Mouse (Mus musculus) neural tube, embryonic 12.5 days (tissue): ENCODE data around the gene Lsm10. TPM values are rescaled to one million over a fixed set of nuclear protein-coding genes. Genes with fewer than 3 reads are reported as not detected.

ENCODE experiments used
- ATAC-seq: fragments of 200-750 bp; cut with Nextera tagmentation; 2 replicates; pipeline ENCODE4 v1.8.0; 2017; ENCODE audit warnings: low read depth, mild to moderate bottlenecking, moderate TSS enrichment, moderate library complexity; ENCODE audit not compliant: low FRiP score
- H3K27ac ChIP-seq: fragments of 300-500 bp; sonication (generic); 2 replicates; pipeline ENCODE4 v1.5.1; 2016
- H3K27me3 ChIP-seq: fragments of 300-500 bp; sonication (generic); replicated peaks from 2 replicates; pipeline ENCODE4 v1.6.1; 2016; ENCODE audit warnings: mild to moderate bottlenecking
- H3K36me3 ChIP-seq: fragments of 300-500 bp; sonication (generic); 2 replicates; pipeline ENCODE4 v1.6.1; 2016; ENCODE audit warnings: mild to moderate bottlenecking
- H3K4me1 ChIP-seq: fragments of 300-500 bp; sonication (generic); 2 replicates; pipeline ENCODE4 v1.6.1; 2016
- H3K4me2 ChIP-seq: fragments of 300-500 bp; sonication (generic); replicated peaks from 2 replicates; pipeline ENCODE4 v1.6.1; 2016; ENCODE audit warnings: mild to moderate bottlenecking
- H3K4me3 ChIP-seq: fragments of 300-500 bp; sonication (generic); 2 replicates; pipeline ENCODE4 v1.5.1; 2016
- H3K9ac ChIP-seq: fragments of 300-500 bp; sonication (generic); 2 replicates; pipeline ENCODE4 v1.6.1; 2016; ENCODE audit warnings: mild to moderate bottlenecking
- H3K9me3 ChIP-seq: fragments of 300-500 bp; sonication (generic); 2 replicates; pipeline ENCODE4 v1.6.1; 2016; ENCODE audit warnings: mild to moderate bottlenecking
- WGBS: fragments of 180-500 bp; shearing (Covaris S2); methylation state at CpG from one replicate; pipeline ENCODE4 v1.1.7; 2016; 5-methylcytosine and 5-hydroxymethylcytosine counted together
- polyA plus RNA-seq: library from polyadenylated mRNA; unstranded; fragments of >200 nt; fragmentation: Nextera tagmentation; extraction: Ambion mirVana; gene quantifications from 2 replicates; pipeline ENCODE4 v1.2.1, GENCODE M21; 2016

Gene Lsm10
- polyA plus RNA-seq, 1 experiment from 2014 or later = 38.9 TPM

DNA sequence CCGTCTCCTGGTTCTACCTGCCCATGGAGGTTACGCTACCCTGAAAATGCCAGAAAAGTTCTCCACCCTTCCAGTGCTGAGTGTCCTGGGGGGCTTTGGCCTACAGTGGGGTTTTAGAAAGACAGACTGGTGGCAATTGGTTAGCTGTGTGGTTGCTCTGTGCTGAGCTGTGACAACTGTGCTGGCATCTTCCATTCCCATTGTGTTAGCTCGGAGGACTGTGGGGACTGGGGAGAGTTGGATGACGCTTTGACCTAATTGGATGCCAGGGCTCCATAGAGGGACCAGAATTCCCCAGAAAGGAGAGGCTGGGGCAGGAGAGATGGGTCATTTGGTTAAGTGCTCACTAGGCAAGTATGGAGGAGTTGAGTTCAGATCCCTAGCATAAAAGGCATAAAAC, 37.8 kb downstream of the Lsm10 start:
- 91% methylated on average over 4 of the region's 4 CpGs for WGBS
- no peak overlapping the region for H3K4me3 ChIP-seq

DNA sequence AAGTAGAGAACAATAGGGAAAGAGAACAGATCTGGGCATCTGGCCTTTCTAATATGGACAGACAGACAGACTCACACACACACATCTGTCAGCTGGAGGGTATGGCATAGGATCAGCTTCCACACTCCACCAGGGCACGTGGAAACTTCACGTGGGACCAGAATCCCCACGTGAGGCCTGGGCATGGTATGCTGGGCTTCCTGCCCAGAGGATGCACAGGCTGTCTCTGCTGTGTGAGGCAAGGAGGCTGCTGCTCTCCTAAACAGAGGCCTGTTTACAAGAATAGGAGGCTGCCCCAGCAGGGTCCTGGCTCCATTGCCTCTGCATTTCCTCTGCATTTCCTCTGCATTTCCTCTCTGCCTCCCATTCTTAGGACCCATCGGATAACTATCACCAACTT, 38.2 kb downstream of the Lsm10 start:
- ATAC-seq = no peak
- WGBS = 88% methylated on average over 4 of the region's 4 CpGs
- H3K36me3 ChIP-seq = peaks cover 78% of the 10 kb centered on the region

More for the DNA sequence above, 37.8 kb downstream of the Lsm10 start:
- H3K27me3 ChIP-seq = no peaks in the 10 kb centered on the region
- peaks cover 19% of the 10 kb centered on the region for H3K4me1 ChIP-seq
- H3K9me3 ChIP-seq = no peaks in the 10 kb centered on the region
- peaks cover 78% of the 10 kb centered on the region for H3K36me3 ChIP-seq
- H3K4me2 ChIP-seq = no peak overlapping the region
- no peak for ATAC-seq
- no peak overlapping the region for H3K27ac ChIP-seq
- no peak overlapping the region for H3K9ac ChIP-seq

DNA sequence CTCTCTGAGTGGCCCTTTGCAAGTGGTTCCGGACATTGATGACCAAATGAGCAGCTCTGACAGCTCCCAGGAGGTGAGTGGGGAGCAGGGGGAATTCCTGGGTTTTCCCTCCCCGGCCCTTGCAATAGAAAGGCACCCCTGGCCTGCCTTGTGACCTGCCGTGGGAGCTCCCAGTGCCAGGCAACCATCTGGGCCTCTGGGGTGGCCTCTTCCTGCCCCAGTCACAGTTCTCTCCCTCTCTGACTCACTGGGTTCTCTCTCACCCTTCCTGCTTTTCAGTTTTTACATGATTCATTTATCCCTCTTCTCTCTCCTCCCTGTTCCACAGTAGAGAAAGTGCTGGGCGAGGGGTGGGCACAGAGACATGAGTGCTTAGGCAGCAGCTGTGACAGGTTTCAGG, 41.4 kb downstream of the Lsm10 start:
- peaks cover 69% of the 10 kb centered on the region for H3K36me3 ChIP-seq
- H3K27ac ChIP-seq = no peak overlapping the region
- no peak overlapping the region for H3K4me2 ChIP-seq
- H3K27me3 ChIP-seq = no peaks in the 10 kb centered on the region
- H3K4me1 ChIP-seq = peaks cover 5% of the 10 kb centered on the region
- no peak overlapping the region for H3K9ac ChIP-seq
- 82% methylated on average over 4 of the region's 4 CpGs for WGBS
- no peak for ATAC-seq
- no peaks in the 10 kb centered on the region for H3K9me3 ChIP-seq
- H3K4me3 ChIP-seq = no peak overlapping the region

More for the DNA sequence above, 38.2 kb downstream of the Lsm10 start:
- Histone ChIP-seq H3K9ac (no peak overlapping the region), H3K9me3 (no peaks in the 10 kb centered on the region), H3K4me1 (peaks cover 19% of the 10 kb centered on the region), H3K27ac (no peak overlapping the region), H3K27me3 (no peaks in the 10 kb centered on the region), H3K4me3 (no peak overlapping the region), H3K4me2 (no peak overlapping the region)

DNA sequence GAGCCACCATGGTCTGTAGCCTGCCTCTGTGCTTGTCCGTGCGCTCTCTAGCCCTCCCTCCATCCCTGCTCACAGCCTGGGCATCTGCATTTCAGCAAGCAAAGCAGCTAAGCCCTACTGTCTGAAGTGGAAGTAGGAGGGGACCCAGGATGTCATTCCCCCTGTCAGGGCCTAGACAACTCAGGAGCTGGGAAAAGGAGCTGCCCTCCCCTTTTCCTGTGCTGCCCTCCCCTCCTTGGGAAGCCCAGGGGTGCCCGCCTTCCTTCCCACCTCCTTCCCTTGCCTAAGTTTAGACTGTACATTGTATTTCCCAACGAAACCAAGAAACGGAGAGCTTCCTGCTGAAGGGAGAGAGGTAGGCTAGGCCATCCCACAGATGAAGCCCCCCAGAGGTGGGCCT, 44.6 kb downstream of the Lsm10 start:
- Histone ChIP-seq H3K4me3 (no peak overlapping the region), H3K27me3 (no peaks in the 10 kb centered on the region), H3K27ac (no peak overlapping the region), H3K36me3 (peaks cover 43% of the 10 kb centered on the region), H3K9me3 (no peaks in the 10 kb centered on the region), H3K9ac (no peak overlapping the region), H3K4me1 (no peaks in the 10 kb centered on the region), H3K4me2 (no peak overlapping the region)
- no peak for ATAC-seq
- 72% methylated on average over 5 of the region's 5 CpGs for WGBS

DNA sequence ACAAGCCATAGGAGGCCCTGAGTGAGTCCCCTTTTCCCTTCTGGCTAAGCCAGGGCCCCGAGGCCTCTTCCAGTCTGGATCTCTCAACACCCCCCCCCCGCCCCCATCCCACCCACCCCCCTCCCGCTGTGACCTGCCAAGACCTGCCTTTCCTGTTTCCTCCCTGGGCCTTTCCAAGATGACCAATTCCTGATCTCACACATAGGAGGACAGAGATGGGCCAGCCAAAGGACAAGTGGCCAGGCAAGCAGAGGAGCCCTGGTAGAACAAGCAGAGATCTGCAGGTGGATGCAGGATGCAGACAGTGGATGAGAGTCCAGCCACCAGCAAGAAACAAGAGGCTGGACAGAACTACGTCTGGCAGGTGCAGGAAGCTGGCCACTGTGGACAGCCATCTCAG, 49.0 kb downstream of the Lsm10 start:
- Histone ChIP-seq H3K27ac (no peak overlapping the region), H3K9ac (no peak overlapping the region)
- WGBS = 44% methylated on average over 4 of the region's 4 CpGs

DNA sequence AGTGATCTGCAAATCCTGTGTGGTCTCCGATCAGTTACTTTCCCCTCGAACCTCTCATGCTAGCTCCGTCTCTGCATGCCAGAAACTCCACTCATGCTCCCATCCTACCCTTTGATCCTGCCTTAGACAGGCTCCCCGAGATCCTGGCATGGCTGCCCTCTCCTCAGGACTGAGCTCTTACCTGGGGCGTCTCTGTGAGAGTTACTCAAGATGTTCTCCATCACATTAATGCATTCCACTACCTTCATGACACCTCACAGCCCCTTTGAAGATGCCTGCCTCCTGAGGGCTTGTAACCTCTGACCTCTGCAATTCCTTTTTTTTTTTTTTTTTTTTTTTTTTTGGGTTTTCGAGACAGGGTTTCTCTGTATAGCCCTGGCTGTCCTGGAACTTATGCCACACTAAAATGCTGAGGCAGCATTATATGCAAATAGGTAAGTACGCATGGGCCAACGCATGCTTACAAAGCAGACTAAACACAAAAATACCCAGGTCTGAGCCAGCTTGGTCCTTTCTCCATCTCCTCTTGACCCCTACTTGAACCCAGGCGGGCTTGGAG, 50.6 kb downstream of the Lsm10 start:
- H3K9ac ChIP-seq = no peak overlapping the region
- H3K27ac ChIP-seq = no peak overlapping the region
- ATAC-seq = 0 out of 2 replicates have a peak, but pooled peaks have one; percentile 6
- 0 out of 2 replicates have a peak overlapping the region, but pooled peaks have one; percentile 48 for H3K4me3 ChIP-seq
- peaks cover 31% of the 10 kb centered on the region for H3K27me3 ChIP-seq
- H3K4me1 ChIP-seq = peaks cover 9% of the 10 kb centered on the region
- peak overlapping the region; percentile 76; the same call in 1 of the 2 replicates for H3K4me2 ChIP-seq
- H3K36me3 ChIP-seq = no peaks in the 10 kb centered on the region
- H3K9me3 ChIP-seq = no peaks in the 10 kb centered on the region
- WGBS = 38% methylated on average over 9 of the region's 9 CpGs

More for the DNA sequence above, 49.0 kb downstream of the Lsm10 start:
- H3K4me1 ChIP-seq = peaks cover 9% of the 10 kb centered on the region
- no peak overlapping the region for H3K4me2 ChIP-seq
- H3K27me3 ChIP-seq = peaks cover 31% of the 10 kb centered on the region
- no peak overlapping the region for H3K4me3 ChIP-seq
- no peaks in the 10 kb centered on the region for H3K9me3 ChIP-seq
- H3K36me3 ChIP-seq = peaks cover 3% of the 10 kb centered on the region; the same call in 1 of the 2 replicates
- ATAC-seq = no peak

DNA sequence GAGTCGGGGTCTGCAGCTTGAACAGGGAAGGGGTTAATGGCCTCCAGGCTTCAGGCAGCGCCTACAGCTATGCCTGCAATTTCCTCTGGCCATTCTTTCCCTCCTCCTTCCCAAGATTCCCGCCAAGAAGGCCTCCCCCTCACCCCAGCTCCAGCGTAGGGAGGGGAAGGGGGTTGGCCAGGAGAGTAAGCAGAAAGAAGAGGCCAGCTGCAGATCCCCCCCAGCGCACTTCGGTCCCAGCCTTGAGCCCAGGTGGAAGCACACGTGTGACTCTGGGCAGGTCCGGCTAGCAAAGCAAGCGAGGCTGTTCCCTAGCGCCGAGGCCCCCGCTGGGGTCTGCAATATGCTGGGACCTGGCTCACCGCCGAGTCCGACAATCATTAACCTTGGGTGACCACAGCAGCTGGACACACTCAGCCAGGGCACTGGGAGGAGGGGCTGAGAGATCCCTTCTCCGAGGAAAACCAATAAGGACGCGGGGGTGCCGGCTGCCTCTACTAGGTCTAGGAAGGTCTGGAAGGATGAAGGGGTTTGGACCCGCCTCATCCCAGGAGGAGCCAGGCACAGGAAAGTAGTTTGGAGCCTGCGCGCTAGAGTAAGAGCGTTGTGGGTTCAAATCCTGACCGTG, 51.2 kb downstream of the Lsm10 start, which contains the start of gene Eva1b:
Gene Eva1b, plus strand, starts transcription at position 212 of the 628 bp plus-strand sequence.
- peaks cover 31% of the 10 kb centered on the region for H3K27me3 ChIP-seq
- peak within 1 kb of the TSS; percentile 55 for H3K9ac ChIP-seq
- no peak within 1 kb of the TSS for H3K27ac ChIP-seq
- 2% methylated on average over 24 of the region's 24 CpGs for WGBS
- no peaks in the 10 kb centered on the region for H3K9me3 ChIP-seq
- H3K4me1 ChIP-seq = peaks cover 9% of the 10 kb centered on the region
- peak within 1 kb of the TSS; percentile 48 for H3K4me3 ChIP-seq
- no peaks in the 10 kb centered on the region for H3K36me3 ChIP-seq
- H3K4me2 ChIP-seq = peak within 1 kb of the TSS; percentile 76
- peak; percentile 33; the same call in 1 of the 2 replicates for ATAC-seq

Other genes starting within 250 kb of the Lsm10 start
- 0.60 and 0.61 TPM in 2 replicates for gene Csf3r, start 72.1 kb upstream of the Lsm10 start, polyA plus RNA-seq
- gene Mrps15, start 49.7 kb upstream of the Lsm10 start, polyA plus RNA-seq = 131 and 135 TPM in 2 replicates
- gene Oscp1, start 38.1 kb upstream of the Lsm10 start, polyA plus RNA-seq = 23.7 and 24.1 TPM in 2 replicates
- 46.2 and 49.4 TPM in 2 replicates for gene Stk40, start 7.3 kb downstream of the Lsm10 start, polyA plus RNA-seq
- 28.7 and 33.5 TPM in 2 replicates for gene Eva1b, start 51.1 kb downstream of the Lsm10 start, polyA plus RNA-seq
- gene Sh3d21, start 66.9 kb downstream of the Lsm10 start, polyA plus RNA-seq = 2.0 and 2.1 TPM in 2 replicates
- gene Thrap3, start 106.1 kb downstream of the Lsm10 start, polyA plus RNA-seq = 236 and 241 TPM in 2 replicates
- 140 and 149 TPM in 2 replicates for gene Map7d1, start 159.7 kb downstream of the Lsm10 start, polyA plus RNA-seq
- gene Trappc3, start 165.7 kb downstream of the Lsm10 start, polyA plus RNA-seq = 119 and 127 TPM in 2 replicates
- 12.1 and 13.8 TPM in 2 replicates for gene Col8a2, start 190.2 kb downstream of the Lsm10 start, polyA plus RNA-seq
- 70.3 and 73.6 TPM in 2 replicates for gene Adprhl2, start 225.1 kb downstream of the Lsm10 start, polyA plus RNA-seq
- 3.3 and 4.0 TPM in 2 replicates for gene Tekt2, start 229.1 kb downstream of the Lsm10 start, polyA plus RNA-seq